Mouse (Mus musculus): Measurements from ENCODE around the gene Rhcg. TPM values are rescaled to one million over a fixed set of nuclear protein-coding genes. Genes with fewer than 3 reads are reported as not detected.

The Rhcg gene
- polyA plus RNA-seq, 1 experiment: not detected

- no peak overlapping the region for H3ac ChIP-seq (ENCODE audit: control insufficient read depth, insufficient read length)
- H3K4me2 ChIP-seq (ENCODE audit: low read depth): no peak overlapping the region
- TF ChIP-seq REST (IDR thresholded peaks at IDR 0.05; ENCODE audit: insufficient read depth, insufficient read length): no peak
- no peak for TF ChIP-seq POLR2A (IDR thresholded peaks at IDR 0.05; ENCODE audit: insufficient read length, low read depth)
- TF ChIP-seq E2F4 (IDR thresholded peaks at IDR 0.05; ENCODE audit: insufficient read depth): no peak
- no peak for TF ChIP-seq CEBPB (IDR thresholded peaks at IDR 0.05; ENCODE audit: insufficient read depth, poor library complexity, severe bottlenecking)
- TF ChIP-seq MAX (IDR thresholded peaks at IDR 0.05; ENCODE audit: low read depth): no peak
- no peak for TF ChIP-seq USF1 (IDR thresholded peaks at IDR 0.05; ENCODE audit: low read depth)
- no peak for TF ChIP-seq POLR2AphosphoS2 (IDR thresholded peaks at IDR 0.05; ENCODE audit: insufficient read length, low read depth)
- TF ChIP-seq MYOD1 (IDR thresholded peaks at IDR 0.05; ENCODE audit: control insufficient read depth in 1 of 3, insufficient read length in 2 of 3, low read depth in 2 of 3): no peak
- TF ChIP-seq SRF (IDR thresholded peaks at IDR 0.05; ENCODE audit: control insufficient read depth, insufficient read length, low read depth): no peak
- no peak for TF ChIP-seq TCF3 (IDR thresholded peaks at IDR 0.05; ENCODE audit: insufficient read length, low read depth)
- TF ChIP-seq MYOG (IDR thresholded peaks at IDR 0.05; ENCODE audit: control insufficient read depth in 1 of 3, insufficient read depth in 1 of 3, insufficient read length in 2 of 3, low read depth in 2 of 3): no peak
- no peak for TF ChIP-seq TCF12 (IDR thresholded peaks at IDR 0.05; ENCODE audit: insufficient read depth, poor library complexity, severe bottlenecking)
- no peaks in the 10 kb centered on the region for H3K36me3 ChIP-seq (ENCODE audit: control insufficient read depth, insufficient read depth)
- H3K4me3 ChIP-seq: no peak overlapping the region
- H3K27me3 ChIP-seq (ENCODE audit: control insufficient read depth, insufficient read depth, insufficient read length): peaks cover 93% of the 10 kb centered on the region
- no peaks in the 10 kb centered on the region for H3K79me2 ChIP-seq (ENCODE audit: control insufficient read depth, insufficient read depth)
These were observed 40.8 kb downstream of the Rhcg start for GRCm38 (mm10) chr7:79576659-79577058.

- Histone ChIP-seq H3K27me3 (ENCODE audit: control insufficient read depth, insufficient read depth, insufficient read length) (peaks cover 79% of the 10 kb centered on the region), H3ac (ENCODE audit: control insufficient read depth, insufficient read length) (no peak overlapping the region), H3K36me3 (ENCODE audit: control insufficient read depth, insufficient read depth) (no peaks in the 10 kb centered on the region), H3K4me3 (no peak overlapping the region), H3K79me2 (ENCODE audit: control insufficient read depth, insufficient read depth) (no peaks in the 10 kb centered on the region), H3K4me2 (ENCODE audit: low read depth) (no peak overlapping the region)
- TF ChIP-seq SRF (IDR thresholded peaks at IDR 0.05; ENCODE audit: control insufficient read depth, insufficient read length, low read depth) (no peak), CEBPB (IDR thresholded peaks at IDR 0.05; ENCODE audit: insufficient read depth, poor library complexity, severe bottlenecking) (no peak), POLR2A (IDR thresholded peaks at IDR 0.05; ENCODE audit: insufficient read length, low read depth) (no peak), USF1 (IDR thresholded peaks at IDR 0.05; ENCODE audit: low read depth) (no peak)
These were observed 45.2 kb downstream of the Rhcg start for GRCm38 (mm10) chr7:79572191-79572818.

GRCm38 (mm10) chr7:79568937-79569535 is 48.4 kb downstream of the Rhcg start:
- H3K36me3 ChIP-seq (ENCODE audit: control insufficient read depth, insufficient read depth): no peaks in the 10 kb centered on the region
- no peak overlapping the region for H3K4me2 ChIP-seq (ENCODE audit: low read depth)
- H3K79me2 ChIP-seq (ENCODE audit: control insufficient read depth, insufficient read depth): no peaks in the 10 kb centered on the region
- H3ac ChIP-seq (ENCODE audit: control insufficient read depth, insufficient read length): no peak overlapping the region
- no peak overlapping the region for H3K4me3 ChIP-seq
- TF ChIP-seq TCF3 (IDR thresholded peaks at IDR 0.05; ENCODE audit: insufficient read length, low read depth) (no peak), CEBPB (IDR thresholded peaks at IDR 0.05; ENCODE audit: insufficient read depth, poor library complexity, severe bottlenecking) (no peak), TCF12 (IDR thresholded peaks at IDR 0.05; ENCODE audit: insufficient read depth, poor library complexity, severe bottlenecking) (no peak), E2F4 (IDR thresholded peaks at IDR 0.05; ENCODE audit: insufficient read depth) (no peak), POLR2A (IDR thresholded peaks at IDR 0.05; ENCODE audit: insufficient read length, low read depth) (no peak), POLR2AphosphoS2 (IDR thresholded peaks at IDR 0.05; ENCODE audit: insufficient read length, low read depth) (no peak), MYOD1 (IDR thresholded peaks at IDR 0.05; ENCODE audit: control insufficient read depth in 1 of 3, insufficient read length in 2 of 3, low read depth in 2 of 3) (no peak), MYOG (IDR thresholded peaks at IDR 0.05; ENCODE audit: control insufficient read depth in 1 of 3, insufficient read depth in 1 of 3, insufficient read length in 2 of 3, low read depth in 2 of 3) (no peak), REST (IDR thresholded peaks at IDR 0.05; ENCODE audit: insufficient read depth, insufficient read length) (no peak), USF1 (IDR thresholded peaks at IDR 0.05; ENCODE audit: low read depth) (no peak), MAX (IDR thresholded peaks at IDR 0.05; ENCODE audit: low read depth) (no peak), SRF (IDR thresholded peaks at IDR 0.05; ENCODE audit: control insufficient read depth, insufficient read length, low read depth) (no peak)
- H3K27me3 ChIP-seq (ENCODE audit: control insufficient read depth, insufficient read depth, insufficient read length): peaks cover 49% of the 10 kb centered on the region

GRCm38 (mm10) chr7:79568212-79568611 is 49.2 kb downstream of the Rhcg start:
- H3K36me3 ChIP-seq (ENCODE audit: control insufficient read depth, insufficient read depth): no peaks in the 10 kb centered on the region

More at GRCm38 (mm10) chr7:79568212-79568611, 49.2 kb downstream of the Rhcg start:
- Histone ChIP-seq H3K79me2 (ENCODE audit: control insufficient read depth, insufficient read depth) (no peaks in the 10 kb centered on the region), H3ac (ENCODE audit: control insufficient read depth, insufficient read length) (no peak overlapping the region), H3K27me3 (ENCODE audit: control insufficient read depth, insufficient read depth, insufficient read length) (peaks cover 41% of the 10 kb centered on the region), H3K4me2 (ENCODE audit: low read depth) (no peak overlapping the region), H3K4me3 (no peak overlapping the region)
- TF ChIP-seq TCF3 (IDR thresholded peaks at IDR 0.05; ENCODE audit: insufficient read length, low read depth) (no peak), POLR2A (IDR thresholded peaks at IDR 0.05; ENCODE audit: insufficient read length, low read depth) (no peak), USF1 (IDR thresholded peaks at IDR 0.05; ENCODE audit: low read depth) (no peak), TCF12 (IDR thresholded peaks at IDR 0.05; ENCODE audit: insufficient read depth, poor library complexity, severe bottlenecking) (no peak), SRF (IDR thresholded peaks at IDR 0.05; ENCODE audit: control insufficient read depth, insufficient read length, low read depth) (no peak), MYOD1 (IDR thresholded peaks at IDR 0.05; ENCODE audit: control insufficient read depth in 1 of 3, insufficient read length in 2 of 3, low read depth in 2 of 3) (no peak), E2F4 (IDR thresholded peaks at IDR 0.05; ENCODE audit: insufficient read depth) (no peak)
